Mouse (Mus musculus) thymus, postnatal 36 days (tissue): ENCODE results near the gene Gata3.

Source experiments
- DNase-seq, 2 experiments: peaks; one replicate each; pipeline ENCODE4 v3.0.0; 2022; ENCODE audit warnings: mixed read lengths in 2 of 2

Gene Gata3

DNA sequence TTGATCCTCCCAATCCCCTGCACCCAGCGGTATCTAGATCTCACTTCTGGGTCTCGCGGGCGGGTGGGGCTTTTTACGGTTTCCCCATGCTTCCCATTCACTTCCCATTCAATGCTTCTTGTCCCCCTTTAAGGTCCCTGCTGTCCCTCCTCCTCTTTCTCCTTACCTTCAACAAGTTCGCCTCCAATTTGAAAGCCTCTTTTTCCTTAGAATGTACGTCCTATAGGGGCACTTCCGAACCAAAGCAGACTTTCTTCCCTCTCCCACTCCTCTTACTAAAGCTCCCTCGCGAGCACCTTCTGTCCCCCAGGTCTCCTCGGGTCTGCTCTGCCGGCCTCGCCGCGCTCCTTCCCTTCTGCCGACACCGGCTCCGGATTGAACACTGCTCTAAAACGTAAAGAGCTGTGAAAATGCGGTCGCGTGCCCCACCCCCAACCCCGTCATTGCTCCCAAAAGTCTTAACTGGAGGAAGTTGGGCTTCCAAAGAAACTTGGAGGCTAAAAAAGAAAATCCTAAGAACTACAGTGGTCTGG is at the start of gene Gata3:
Gata3 (minus strand) TSS at position 384 of the 533 bp plus-strand sequence.
- DNase-seq = peak; percentile 32 to 43

DNA sequence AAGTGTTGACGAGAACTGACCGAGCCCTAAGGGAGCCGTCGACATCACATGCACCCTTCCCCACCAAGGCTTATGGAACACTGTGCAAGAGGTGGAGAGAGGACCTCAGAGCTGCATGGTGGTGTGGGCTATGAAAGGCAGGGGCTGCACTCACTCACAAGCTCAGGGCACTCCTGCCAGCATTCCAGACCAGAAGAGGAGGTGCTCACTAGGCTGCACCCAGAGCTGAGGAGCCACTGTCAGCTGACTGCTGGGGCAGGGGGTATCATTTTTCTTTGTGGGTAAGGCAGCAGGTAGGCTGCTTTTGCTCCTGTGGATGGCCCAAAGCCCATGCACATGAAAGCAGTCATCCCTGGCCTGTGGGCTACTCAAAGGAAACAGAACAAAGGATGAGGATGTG is 49.4 kb upstream of the Gata3 start:
- DNase-seq = peak; percentile 5 to 42

- DNase-seq = no peak
These were observed 46.1 kb upstream of the Gata3 start for GRCm38 (mm10) chr2:9935965-9936364.

- no peak for DNase-seq
These were observed 37.1 kb upstream of the Gata3 start for GRCm38 (mm10) chr2:9926905-9927283.

DNA sequence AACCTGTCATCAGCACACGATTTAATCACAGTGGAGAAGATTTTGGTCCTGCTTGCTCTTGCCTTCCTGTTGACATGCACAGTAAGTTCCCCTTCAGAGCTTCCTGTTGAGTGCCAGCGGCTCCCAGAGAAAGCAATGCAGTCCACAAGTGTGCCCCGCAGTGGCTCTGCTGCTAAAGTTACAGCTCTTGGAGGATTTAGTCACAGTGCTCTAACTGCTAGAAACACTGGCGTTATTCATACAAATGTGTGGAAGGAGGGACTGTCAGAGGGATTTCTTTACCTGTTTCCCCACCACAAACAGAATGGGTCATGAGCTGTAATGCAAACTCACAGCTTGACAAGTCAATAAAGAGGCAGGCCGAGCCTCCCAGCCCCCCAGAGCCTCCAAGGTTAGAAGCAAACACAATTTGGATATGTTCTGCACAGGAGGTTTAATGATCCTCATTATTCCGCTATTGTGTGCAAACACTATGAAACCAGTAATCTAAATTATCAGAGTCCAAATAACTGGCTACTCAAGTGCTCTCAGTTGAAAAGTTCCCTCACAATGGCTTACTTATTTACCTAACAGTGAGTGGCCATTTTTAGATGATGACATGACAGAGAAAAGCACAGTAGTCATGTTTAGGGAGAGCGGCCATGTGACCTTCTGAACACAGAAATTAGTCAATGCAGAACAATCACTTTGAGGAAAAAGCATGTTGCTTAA is 36.5 kb upstream of the Gata3 start:
- DNase-seq = no peak

GRCm38 (mm10) chr2:9918691-9919471 is 29.0 kb upstream of the Gata3 start:
- no peak for DNase-seq

DNA sequence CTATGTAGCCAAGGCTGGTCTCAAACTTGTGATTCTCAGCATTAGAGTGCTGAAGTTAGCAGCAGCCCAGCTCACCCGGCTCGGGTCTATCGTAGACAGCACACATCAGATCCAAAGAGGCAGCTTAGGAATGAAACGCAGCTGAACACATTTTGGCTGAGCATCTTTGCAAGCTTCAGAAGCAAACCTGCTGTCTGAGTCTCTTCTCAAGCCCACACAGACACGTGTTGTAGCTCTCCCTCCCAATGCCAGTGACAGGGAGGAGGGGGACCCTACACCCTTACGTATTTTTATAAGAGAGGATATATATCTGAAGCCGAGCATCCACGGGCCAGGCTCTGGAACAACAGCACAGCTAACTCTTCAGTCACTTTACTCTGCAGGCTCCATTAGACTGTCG is 27.8 kb upstream of the Gata3 start:
- no peak for DNase-seq

DNA sequence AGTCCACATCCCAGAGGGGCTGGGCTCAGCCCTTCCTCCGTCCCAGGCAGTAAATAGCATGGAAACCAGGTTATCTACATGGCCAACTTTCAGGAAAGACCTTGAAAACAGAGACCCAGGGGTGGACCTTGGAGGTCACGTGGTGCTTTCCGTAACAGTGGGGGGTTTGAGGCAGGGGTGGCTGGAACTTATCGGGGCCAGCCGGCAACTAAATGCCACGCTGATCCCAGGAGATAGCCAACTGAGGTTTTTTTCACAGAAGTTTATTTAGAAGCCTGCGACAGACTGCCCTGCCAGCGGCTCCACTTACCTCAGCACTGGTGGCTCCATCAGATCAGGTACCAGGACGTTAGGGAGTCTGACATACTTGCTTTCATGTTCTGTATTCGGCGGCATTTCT is 16.2 kb upstream of the Gata3 start:
- DNase-seq = no peak

DNA sequence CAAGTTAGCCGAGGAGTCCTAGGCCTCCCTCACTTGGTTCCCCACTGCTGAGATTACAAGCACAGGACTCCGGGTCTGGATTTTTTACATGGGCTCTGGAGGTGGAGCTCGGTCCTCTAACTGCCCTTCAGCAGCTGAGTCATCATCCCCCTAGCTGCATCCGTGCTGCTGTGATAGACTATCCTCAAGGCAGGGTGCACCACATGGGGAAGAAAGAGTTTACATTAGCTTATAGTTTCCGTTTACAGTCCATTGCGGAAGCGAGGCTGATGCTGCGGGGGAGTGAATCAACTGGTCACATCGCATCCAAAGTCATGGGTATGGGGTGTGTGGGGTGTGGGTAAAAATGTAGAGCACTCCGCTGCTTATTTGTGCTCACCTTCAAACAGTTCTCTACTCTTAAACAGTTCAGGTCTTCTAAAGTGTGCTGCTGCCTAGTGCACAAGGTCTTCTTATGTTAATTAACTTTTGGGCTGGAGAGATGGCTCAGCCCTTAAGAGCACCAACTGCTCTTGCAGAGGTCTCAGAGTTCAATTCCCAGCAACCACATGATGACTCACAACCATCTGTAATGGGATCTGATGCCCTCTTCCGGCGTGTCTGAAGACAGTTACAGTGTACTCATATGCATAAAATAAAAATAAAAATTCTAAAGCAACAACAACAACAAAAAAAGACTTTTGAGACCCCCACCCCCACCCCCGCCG is 14.2 kb upstream of the Gata3 start:
- DNase-seq = no peak

DNA sequence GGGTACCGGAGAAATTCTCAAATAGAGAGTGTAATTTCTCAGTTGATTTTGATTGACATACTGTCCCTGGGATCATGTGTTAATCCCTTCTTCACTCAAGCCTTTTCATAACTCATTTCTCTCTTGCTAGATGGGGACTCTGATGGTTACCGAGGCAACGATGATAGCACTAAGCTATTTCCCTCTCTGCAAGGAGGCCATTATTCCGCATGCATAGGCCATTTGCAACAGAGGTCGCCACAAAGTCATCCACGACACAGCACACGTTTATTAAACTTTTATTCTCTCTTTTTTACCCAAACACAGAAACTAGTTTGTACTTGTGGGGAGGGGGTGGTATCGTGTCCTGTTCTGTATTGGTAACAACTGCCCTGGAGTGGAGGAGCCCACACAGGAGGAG is 8.0 kb upstream of the Gata3 start:
- no peak for DNase-seq

GRCm38 (mm10) chr2:9896097-9896770 is 6.4 kb upstream of the Gata3 start:
- no peak for DNase-seq

DNA sequence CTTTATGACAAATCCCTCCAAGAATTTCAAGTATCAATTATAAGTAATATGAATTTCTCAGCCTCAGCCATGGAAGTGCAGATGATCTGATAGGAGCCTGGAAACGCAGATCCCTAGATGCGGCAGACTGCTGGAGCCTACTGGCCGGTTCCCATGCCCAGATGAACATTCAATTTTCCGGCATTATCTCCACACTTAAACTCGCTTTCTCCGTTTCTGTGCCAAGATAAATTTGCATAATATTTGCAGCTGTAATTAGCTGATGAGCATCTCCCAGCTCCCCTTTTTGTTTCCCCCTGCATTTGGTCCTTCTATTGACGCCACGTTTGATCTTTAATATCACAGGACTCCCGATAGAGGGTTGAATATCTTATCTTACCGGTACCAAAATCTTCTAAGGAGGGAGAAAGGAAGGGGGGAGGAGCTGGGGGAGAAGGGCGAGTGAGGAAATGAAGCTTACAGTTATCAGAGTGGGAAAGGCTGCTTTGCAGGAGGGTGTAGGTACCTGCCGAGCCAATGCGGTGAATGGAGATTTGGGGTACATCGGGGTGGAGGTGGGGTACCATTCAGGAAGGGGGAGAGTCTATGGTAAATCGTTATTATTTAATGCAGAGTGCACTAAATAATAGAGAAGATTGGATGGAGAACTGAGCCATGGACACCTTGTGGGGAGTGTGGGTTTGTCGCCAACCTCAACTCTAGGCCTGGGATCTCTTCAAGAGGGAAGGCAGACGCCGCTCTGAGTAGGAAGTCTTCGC is 5.2 kb upstream of the Gata3 start:
- DNase-seq = no peak

- no peak for DNase-seq
These were observed 3.6 kb upstream of the Gata3 start for GRCm38 (mm10) chr2:9893272-9893953.

DNA sequence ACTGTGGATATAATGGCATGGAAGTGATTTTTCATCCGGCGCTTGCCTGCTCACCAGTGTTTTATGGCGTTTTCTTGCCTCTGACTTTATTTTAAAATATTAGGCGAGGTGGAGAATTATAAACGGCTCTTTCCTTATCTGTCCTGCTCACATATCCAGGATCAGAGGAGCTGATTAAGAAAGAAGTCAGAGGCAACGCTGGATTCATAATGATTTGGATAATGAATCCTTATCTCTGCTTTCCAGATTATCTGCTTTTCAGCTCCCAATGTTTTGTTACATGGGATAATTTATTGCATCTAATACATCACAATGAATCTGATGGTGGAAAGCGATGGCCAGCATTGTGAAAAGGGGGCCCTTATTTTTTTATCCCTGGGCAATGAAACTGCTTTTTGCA is 2.7 kb upstream of the Gata3 start:
- no peak for DNase-seq

- DNase-seq = no peak
These were observed 1.1 kb upstream of the Gata3 start for GRCm38 (mm10) chr2:9890906-9891305.

GRCm38 (mm10) chr2:9890251-9890650 is 417 bp upstream of the Gata3 start:
- no peak for DNase-seq

GRCm38 (mm10) chr2:9888913-9889650 is 752 bp downstream of the Gata3 start, which contains the start of gene 9230102O04Rik:
Gene 9230102O04Rik, minus strand, starts transcription at chr2:9889540.
- peak; percentile 61 to 65 for DNase-seq

DNA sequence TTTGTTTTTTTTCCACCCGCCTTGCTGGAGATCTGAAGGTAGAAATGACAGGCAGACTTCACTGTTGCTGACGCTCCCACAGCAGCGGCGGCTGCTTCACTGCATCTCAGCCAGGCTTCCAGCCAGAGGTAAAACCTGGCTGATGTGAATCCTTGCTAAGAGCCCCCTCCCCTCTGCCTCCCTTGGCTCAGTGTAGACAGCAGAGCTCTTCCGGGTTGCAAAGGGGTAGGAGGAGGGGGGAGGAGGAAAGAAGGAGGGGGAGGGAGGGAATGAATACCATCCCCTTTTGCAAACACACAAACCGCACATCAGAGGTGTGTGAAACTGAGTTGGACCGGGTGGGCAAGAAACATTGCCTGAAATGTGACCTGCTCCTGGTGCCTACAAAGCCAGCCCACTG is 2.2 kb downstream of the Gata3 start:
- no peak for DNase-seq

DNA sequence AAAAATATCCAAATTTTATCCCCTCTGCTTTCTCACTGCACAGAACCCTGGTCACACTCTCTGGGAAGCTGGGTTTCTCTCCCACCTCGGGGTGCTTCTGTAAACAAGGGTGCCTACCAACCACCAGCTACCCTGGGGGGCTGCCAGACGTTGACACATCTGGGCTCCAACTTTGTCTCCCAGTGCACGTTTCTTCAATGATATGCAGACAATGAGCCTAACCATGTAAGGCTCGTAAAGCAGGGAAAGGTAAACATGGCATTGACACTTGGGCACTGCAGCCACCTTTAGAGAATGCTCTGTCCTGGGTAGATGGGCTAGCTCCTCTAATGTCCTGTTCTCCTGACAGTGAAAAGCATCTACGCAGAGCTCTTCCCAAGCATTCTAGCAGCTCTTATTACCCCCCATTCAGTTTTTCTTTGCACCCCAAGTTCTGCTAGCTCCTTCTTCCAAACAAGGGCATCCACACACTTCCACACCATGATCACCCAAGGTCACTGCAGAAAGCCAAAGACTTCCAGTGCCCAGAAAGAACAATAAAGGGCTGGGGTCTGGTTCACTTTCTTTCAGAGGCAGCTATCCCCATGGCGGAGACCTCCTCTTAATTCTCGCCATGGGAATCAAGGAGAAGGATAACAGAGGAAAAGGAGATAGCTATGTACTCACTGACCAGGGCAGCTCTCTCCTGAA is 2.8 kb downstream of the Gata3 start:
- no peak for DNase-seq

DNA sequence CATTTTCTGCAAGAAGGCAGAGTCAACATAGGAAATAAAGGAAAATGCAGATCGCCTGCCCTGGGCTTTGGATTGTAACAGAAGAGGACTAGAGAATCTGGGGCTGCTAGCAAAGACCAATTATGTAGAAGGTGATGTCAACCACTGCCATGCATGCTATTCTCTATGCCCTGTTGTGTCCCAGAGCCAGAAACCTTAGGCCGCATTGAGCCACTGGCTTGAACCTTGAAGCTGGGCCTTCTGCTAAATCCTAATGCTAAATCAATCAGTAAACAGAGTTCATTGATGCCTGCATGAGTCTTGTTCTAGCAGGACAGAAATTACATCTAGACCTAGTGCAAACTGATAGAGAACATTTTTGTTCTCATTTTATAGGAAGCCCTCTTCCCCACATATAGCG is 3.8 kb downstream of the Gata3 start:
- no peak for DNase-seq
